Mouse (Mus musculus) layer of hippocampus, adult 9-11 months (tissue): ENCODE results near the gene 1700023F06Rik.

Experiments
- DNase-seq: peaks from one replicate; pipeline ENCODE4 v3.0.0; 2022

The 1700023F06Rik gene

GRCm38 (mm10) chr11:103158621-103159478 lies 49.5 kb downstream of the 1700023F06Rik start:
- peak; percentile 91 for DNase-seq

DNA sequence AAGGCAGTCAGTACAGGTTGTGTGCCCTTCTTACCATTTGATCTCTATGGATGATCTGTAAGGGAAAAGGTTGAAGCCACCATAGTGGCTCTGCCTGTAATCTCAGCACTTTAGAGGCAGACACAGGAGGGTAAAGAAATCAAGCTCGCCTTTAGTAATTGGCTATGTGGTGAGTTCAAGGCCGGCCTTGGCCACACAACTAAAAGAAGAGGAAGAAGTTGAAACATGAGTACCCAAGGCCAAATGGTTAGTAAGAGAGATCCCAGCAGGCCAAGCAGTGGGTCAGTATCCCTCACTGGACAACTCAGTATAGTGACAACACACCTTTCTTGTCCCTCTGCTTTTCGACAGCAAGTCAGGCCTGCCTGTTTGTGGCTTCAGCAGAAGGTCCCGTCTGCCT lies 58.6 kb downstream of the 1700023F06Rik start:
- DNase-seq: no peak
